Mouse (Mus musculus) gastrocnemius, adult 2 months (tissue): ENCODE results near the gene Abcc10. TPM values are rescaled to one million over a fixed set of nuclear protein-coding genes. Genes with fewer than 3 reads are reported as not detected.

ENCODE experiments used
- DNase-seq: peaks from one replicate; pipeline ENCODE4 v3.0.0; 2022
- H3K27ac ChIP-seq: fragments of 200-600 bp; 2 replicates; pipeline ENCODE4 v1.8.1; 2022; ENCODE audit warnings: mild to moderate bottlenecking
- H3K4me3 ChIP-seq: fragments of 200-600 bp; 2 replicates; pipeline ENCODE4 v1.8.1; 2022; ENCODE audit warnings: mild to moderate bottlenecking, moderate library complexity
- CTCF ChIP-seq: fragments of 200-600 bp; IDR thresholded peaks from 2 replicates; pipeline ENCODE4 v1.8.1; 2022; ENCODE audit warnings: antibody characterized with exemption, mild to moderate bottlenecking, moderate library complexity
- intact Hi-C: fragments of 180-260 bp; cut with DNase I; formaldehyde crosslinking; loops from one replicate; pipeline ENCODE4 v1.15.1; 2025
- long read RNA-seq, 2 experiments: library from polyadenylated mRNA; stranded (forward); transcript quantifications; one replicate each; pipeline ENCODE4 v2.0.0; 2021
- total RNA-seq, 2 experiments: library from RNA; stranded (reverse); gene quantifications; 2 replicates each; pipeline ENCODE4 v1.2.3; 2021

Gene Abcc10
- 1 to 10 TPM; 2.4 to 2.9 TPM for total RNA-seq
- long read RNA-seq, experiment 1, partial matches to known transcripts: 0 of 3 reads
- long read RNA-seq, experiment 1, other reads (novel, unspliced or antisense): 3 of 3 reads
- long read RNA-seq, experiment 2, partial matches to known transcripts: 0 of 1 reads
- long read RNA-seq, experiment 2, other reads (novel, unspliced or antisense): 0 of 1 reads

- intact Hi-C loops: no loop called here
- peak; percentile 51 for TF ChIP-seq CTCF
- peak within 1 kb of the TSS; percentile 95 for H3K27ac ChIP-seq
These were observed at the start of gene Abcc10 for GRCm38 (mm10) chr17:46327906-46328534. Gene Abcc10 (minus strand): TSS chr17:46328352.

GRCm38 (mm10) chr17:46371783-46372182 lies 43.6 kb upstream of the Abcc10 start:
- DNase-seq: peak; percentile 40
- intact Hi-C loops: loop anchor here (2.0 kb wide), 1 partner anchor 85 kb away; no protein-coding TSS in a partner anchor
- TF ChIP-seq CTCF: peak; percentile 80
- H3K4me3 ChIP-seq: no peak overlapping the region
- no peak overlapping the region for H3K27ac ChIP-seq

More at GRCm38 (mm10) chr17:46327906-46328534, at the start of gene Abcc10:
- H3K4me3 ChIP-seq: peak within 1 kb of the TSS; percentile 72
- DNase-seq: peak; percentile 97

DNA sequence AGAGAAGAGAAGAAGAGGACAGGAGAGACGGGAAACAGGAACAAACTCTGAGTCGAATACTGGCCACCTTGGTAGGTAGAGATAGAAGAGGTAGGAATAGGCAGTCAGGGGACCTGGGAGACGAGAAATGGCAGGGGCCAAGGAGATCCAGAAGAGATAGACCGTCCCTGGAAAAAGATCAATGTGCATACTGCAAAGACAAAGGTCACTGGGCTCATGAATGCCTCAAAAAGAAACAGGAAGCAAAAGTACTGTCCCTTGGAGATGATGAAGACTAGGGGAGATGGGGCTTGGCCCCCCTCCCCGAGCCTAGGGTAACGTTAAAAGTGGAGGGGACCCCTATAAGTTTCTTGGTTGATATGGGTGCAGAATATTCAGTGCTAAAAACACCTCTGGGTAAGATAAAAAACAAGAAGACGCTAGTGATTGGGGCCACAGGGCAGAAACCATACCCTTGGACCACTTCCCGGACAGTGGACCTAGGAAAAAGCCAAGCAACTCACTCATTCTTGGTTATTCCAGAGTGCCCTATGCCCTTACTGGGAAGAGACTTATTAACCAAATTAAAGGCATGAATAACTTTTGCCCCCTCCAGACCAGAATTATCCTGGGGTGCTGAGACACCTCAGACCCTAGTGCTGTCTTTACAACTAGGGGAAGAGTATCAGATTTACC lies 23.0 kb upstream of the Abcc10 start:
- H3K27ac ChIP-seq: no peak overlapping the region
- no peak for TF ChIP-seq CTCF
- intact Hi-C loops: no loop called here
- DNase-seq: no peak
- no peak overlapping the region for H3K4me3 ChIP-seq

- no peak overlapping the region for H3K4me3 ChIP-seq
- DNase-seq: no peak
- intact Hi-C loops: no loop called here
- no peak overlapping the region for H3K27ac ChIP-seq
- TF ChIP-seq CTCF: no peak
These were observed 13.1 kb upstream of the Abcc10 start for GRCm38 (mm10) chr17:46341208-46341607.

DNA sequence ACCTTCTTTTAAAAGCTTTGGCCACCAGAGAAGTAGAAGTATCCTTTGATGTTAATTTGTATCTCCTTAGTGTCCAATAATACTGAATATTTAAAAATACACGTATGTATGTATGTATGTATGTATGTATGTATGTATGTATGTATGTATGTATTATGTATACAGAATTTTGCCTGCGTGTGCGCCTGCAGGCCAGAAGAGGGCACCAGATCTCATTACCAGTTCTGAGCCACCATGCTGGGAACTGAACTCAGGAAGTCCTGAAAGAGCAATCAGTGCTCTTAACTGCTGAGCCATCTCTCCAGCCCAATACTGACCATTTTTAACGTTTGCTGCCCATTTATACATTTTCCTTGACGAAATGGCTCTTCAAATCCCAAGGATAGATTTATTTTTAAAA lies 8.3 kb upstream of the Abcc10 start:
- Histone ChIP-seq H3K27ac (no peak overlapping the region), H3K4me3 (no peak overlapping the region)
- intact Hi-C loops: no loop called here
- peak; percentile 54 for TF ChIP-seq CTCF
- no peak for DNase-seq

DNA sequence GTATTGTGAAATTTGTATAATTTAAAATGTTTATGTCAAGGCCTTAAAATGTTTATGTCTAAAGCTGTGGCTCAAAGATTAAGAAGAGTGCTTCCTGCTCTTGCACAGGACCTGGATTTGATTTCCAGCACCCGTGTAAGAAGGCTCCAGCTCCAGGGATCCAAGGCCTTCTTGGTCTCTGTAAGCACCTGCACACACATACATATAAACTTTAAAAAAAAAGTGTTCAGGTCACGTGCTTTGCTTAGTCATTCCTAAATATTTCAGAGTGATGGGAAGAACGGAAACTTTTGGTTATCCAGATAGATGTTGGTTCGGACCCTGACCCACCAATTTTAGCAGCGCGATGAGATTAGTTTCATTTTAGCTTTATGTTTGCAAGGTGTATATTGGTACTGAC lies 571 bp upstream of the Abcc10 start:
- TF ChIP-seq CTCF: no peak
- Histone ChIP-seq H3K4me3 (peak overlapping the region; percentile 72), H3K27ac (peak overlapping the region; percentile 95)
- intact Hi-C loops: no loop called here
- no peak for DNase-seq

- intact Hi-C loops: no loop called here
- peak overlapping the region; percentile 72 for H3K4me3 ChIP-seq
- H3K27ac ChIP-seq: peak overlapping the region; percentile 95
- no peak for DNase-seq
- no peak for TF ChIP-seq CTCF
These were observed 693 bp downstream of the Abcc10 start for GRCm38 (mm10) chr17:46327413-46327905.

DNA sequence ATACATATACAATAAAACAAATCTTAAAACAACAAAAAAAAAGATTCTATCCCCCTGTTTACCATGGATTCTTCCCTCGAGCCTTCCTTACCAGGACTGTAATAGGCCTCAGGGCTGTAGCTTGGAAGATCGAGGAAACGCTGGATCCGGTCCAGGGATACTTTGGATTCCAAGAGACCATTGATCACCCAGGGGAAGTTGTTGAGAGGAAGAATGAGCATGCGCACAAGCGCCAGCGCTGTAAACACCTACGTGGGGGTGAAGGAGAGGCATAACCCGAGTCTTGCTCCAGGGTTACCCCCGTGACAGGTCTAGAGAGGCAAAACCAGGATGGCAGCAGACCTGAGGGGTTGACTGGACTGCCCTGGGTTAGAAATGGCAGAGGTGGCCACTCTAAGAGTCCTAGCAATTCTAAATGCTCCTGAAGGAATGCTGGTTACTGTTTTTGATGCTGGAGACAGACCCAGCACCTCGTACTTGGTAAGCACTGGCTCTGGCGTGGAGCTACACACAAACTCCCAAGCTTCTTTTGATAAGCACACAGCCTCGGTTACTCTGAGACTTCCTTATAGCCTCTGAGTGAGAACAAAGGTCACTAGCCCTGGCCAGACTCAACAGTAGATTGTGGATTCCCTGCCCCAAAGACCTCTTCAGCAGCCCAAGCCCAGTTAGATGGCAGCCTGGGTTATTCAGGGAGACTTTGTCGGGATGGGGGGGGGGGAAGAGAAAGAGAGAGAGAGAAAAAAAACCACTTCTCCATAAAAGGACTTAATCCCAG lies 5.9 kb downstream of the Abcc10 start:
- DNase-seq: no peak
- Histone ChIP-seq H3K27ac (peak overlapping the region; percentile 35; the same call in 1 of the 2 replicates), H3K4me3 (no peak overlapping the region)
- no peak for TF ChIP-seq CTCF
- intact Hi-C loops: no loop called here

DNA sequence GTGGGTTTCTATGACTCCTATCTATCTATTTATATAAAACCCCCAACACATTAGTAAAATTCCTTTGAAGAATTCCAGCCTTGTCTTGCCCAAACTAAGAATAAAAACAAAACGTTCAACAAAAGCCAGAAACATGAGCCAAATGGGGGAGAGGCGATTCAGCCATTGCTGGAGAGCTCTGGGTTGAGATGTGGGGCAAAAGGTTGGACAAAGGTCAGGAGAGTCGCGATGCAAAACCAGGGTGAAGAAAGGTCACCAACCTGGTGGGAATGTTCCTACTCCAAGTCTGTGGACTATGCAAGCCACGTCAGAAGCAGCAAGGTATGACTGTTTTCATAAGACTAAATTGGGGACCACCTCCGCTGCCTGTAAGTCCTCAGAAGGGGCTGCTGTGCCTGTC lies 7.7 kb downstream of the Abcc10 start:
- no peak for DNase-seq
- TF ChIP-seq CTCF: no peak
- intact Hi-C loops: no loop called here
- H3K4me3 ChIP-seq: no peak overlapping the region
- H3K27ac ChIP-seq: no peak overlapping the region

- no peak for TF ChIP-seq CTCF
- intact Hi-C loops: no loop called here
- H3K27ac ChIP-seq: no peak overlapping the region
- no peak for DNase-seq
- no peak overlapping the region for H3K4me3 ChIP-seq
These were observed 12.3 kb downstream of the Abcc10 start for GRCm38 (mm10) chr17:46315813-46316212.

- no peak overlapping the region for H3K4me3 ChIP-seq
- intact Hi-C loops: no loop called here
- DNase-seq: no peak
- H3K27ac ChIP-seq: no peak overlapping the region
- TF ChIP-seq CTCF: no peak
These were observed 14.9 kb downstream of the Abcc10 start for GRCm38 (mm10) chr17:46313135-46313715.

GRCm38 (mm10) chr17:46310515-46310914 lies 17.6 kb downstream of the Abcc10 start:
- DNase-seq: no peak
- H3K27ac ChIP-seq: no peak overlapping the region
- intact Hi-C loops: no loop called here
- no peak for TF ChIP-seq CTCF
- no peak overlapping the region for H3K4me3 ChIP-seq
